Mouse (Mus musculus) fat pad, adult 2 months (tissue): Measurements from ENCODE around the gene Gm1113.

Experiments used
- DNase-seq: peaks from one replicate; pipeline ENCODE4 v3.0.0-alpha.2; 2011; ENCODE audit warnings: low read depth, low spot score; ENCODE audit errors: extremely low read depth

The Gm1113 gene

DNA sequence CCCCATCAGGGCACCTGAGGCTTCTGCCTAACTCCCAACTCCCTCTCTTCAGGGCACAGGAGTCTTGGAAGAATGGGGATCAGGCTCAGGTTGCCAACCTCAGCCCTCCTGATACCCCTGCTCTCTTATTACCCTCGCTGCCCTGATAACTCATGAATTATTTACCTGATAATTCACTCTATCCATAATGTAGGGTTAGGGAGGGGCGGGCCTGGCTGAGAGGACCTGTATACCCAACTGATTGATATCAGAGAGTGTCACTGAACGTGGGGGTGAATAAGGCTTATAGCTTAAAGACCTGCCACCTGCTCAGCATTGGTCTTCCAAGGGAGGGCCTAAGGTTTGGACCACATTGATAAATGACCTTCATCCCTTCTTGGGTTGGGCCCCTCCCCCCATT lies at the start of gene Gm1113:
TSS of gene Gm1113 (minus strand) at position 101 of the 400 bp plus-strand sequence.
- DNase-seq = no peak

DNA sequence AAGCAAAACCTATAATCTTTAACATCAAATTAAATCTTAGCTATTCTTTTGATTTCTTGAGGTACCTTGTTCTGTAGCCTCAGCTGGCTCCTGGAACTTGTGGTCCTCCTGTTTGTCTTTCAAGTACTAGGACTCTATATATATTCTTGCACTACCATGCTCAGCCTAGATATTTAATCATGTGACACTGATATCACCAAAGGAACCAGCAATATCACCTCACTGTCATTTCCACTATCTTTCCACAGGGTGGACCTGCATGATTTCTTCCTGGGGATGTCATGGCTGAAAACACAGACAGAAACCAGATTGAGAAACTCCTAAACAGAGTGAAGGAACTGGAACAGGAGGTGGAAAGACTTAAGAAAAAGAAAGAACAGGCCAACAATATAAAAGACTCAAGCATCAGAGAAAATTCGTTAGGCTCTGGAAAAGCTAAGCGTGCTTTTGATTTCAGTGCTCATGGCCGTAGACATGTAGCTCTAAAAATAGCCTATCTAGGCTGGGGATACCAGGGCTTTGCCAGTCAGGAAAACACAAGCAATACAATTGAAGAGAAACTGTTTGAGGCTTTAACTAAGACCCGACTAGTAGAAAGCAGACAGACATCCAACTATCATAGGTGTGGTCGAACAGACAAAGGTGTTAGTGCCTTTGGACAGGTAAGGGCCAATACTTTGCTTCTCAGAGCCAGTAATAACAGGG lies 46.6 kb upstream of the Gm1113 start:
- no peak for DNase-seq

DNA sequence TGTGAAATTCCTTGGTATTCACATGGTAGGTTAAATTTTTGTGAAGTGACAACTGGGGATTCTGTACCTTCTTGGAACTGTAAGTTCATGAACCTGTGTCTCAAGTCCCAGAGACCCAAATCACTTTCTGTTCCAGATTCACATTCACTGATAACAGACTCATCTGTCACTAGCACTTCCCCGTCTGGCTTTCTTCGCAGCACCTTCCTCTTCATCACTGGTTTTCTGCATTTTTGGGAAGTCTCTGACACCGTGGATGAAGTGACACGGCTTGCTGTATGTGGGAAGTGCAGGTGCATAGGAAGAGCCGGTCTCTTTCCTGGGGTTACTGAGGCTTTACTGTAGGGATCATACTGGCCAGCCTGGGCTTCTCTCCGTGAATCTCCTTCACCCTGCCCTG lies 43.5 kb upstream of the Gm1113 start:
- DNase-seq = no peak

DNA sequence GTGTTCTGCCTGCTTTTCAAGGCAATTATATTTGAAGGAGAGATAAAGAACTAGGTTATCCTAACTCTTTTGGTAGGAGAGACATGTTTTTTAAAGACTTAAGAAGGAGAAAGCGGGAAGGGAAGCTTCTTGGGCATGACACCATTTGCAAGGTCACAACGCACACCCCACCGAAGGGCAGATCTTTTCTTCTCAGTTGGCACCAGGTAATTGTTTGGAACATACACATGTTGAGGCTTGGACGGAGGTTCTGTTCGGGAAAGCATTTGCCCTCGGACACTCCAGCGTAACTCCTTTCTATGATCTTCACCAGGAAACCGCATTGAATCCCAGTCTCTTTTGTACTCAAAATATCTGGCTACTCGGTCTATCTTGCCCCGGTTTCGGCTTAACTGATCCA lies 43.0 kb upstream of the Gm1113 start:
- DNase-seq = no peak

DNA sequence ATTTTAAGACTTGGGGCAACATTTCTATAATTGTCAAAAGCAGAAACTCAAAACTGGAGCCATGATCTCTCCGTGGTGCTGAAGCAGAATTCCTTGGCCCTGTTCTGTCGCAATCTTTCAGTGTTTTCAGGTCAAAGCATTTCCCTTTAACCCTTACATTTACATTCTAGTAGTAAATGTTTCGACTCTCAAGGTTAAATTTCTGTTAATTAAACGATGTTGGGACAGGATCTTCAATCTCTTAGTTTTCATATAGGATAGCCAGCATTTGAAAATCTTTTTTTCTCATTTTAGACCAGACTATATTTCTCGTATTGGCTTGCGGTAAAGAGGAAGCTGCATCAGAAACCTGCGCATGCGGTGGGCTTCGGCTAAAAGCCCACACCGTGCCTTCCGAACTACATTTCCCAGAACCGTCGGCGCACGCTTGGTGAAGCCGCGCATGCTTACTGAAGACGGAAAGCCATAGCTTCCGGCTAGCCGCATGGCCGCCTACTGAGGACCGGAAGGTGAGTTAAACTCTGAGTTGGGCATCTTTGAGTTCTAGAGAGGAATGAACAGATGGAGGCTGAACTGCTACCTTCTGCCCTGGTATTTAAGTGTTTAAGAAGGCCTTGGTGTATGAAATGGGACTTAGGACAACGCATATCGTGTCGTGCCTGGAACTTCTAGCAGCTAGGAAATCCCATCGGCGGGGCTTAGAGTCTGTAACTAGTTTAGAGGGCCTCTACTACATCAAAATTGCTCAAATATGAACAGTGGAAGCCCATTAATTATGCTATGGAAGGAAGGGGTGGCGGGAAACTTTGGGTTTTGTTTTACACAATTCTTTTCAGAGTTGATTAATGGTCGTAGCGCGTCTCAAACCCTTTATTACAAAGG lies 41.2 kb upstream of the Gm1113 start:
- no peak for DNase-seq

DNA sequence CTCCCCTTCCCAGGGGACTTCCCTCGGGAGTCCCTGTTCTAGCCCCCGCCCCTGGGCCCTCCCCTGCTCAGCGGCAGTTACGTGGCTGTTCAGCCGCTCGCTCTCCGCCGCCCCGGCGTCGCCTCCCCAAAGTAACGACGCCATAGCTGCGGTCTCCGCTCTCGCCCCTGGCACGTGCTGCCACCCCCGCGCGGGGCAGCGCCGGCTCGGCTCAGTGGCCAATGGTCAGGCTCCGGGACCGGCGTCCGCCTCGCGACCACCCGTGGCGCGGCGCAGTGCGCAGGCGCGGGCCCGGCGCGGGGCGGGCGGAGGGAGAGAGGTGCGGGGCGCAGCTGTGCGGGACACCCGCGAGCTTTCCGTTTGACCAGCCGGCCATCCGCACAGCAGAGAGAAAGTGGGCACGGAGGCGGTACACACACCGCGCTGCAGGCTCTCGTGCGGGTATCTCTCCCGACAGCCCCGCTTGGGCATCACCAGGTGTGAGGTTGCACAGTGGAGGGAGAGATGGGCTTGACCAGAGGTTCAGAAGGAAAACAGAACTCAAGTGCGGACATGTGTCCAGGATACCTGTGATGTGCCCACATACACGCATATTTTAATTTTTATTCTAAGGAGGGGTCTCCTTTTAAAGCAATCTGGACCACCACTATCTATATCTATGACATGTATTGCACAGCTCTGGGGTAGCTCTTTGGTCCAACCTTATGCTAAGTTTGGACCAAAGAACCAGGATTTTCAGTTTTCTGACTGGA lies 40.4 kb upstream of the Gm1113 start, which contains the start of the genes Ddx25 and Pus3:
TSS of gene Ddx25 (minus strand) at position 272 of the 752 bp plus-strand sequence.
TSS of gene Pus3 (plus strand) at position 339 of the 752 bp plus-strand sequence.
- DNase-seq = no peak

DNA sequence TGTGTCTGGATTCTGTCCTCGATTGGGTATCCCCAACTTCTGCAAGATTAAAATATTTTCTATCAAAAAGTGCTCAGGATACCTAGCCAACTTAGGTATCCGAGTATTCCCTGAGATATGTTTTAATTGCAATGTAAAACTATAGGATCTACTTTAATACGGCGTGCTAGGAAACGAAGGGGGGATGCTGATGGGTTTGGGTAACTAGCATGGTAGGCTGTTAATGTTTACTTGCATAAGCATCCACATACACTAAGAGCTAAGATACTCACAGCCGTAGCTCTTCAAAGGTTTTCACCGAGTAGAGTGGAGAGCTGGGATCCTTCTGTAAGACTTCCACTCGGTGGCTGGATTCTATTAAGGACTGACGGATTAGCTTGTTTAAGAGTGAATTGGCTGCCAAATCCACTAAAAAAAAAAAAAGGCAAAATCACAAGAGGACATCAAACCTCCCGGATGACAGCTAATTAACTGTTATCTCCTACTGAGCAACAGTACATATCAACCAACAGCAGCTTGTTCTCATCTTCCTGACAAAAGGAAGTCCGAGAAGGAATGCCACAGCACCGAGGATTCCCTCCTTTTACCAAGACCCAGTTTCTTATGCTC lies 38.5 kb upstream of the Gm1113 start:
- DNase-seq = no peak

DNA sequence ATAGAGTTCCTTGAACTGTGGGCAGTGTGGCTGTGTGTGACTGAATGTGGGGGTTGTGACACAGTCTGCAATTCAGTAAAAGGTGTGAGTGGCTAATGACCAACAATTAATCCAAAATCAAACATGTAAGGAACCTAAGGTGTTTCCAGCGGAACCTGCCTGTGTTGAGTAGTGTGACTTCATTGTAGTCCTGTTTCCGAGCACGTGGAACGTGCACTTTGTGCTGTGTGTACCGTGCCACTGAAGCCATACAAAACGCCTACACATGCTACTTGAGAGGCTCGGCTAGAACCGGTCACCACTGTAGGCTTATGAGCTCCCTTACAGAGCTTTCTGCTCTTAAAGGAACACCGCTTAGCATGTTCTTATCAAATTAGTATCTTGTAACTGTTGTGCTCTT lies 30.4 kb upstream of the Gm1113 start:
- no peak for DNase-seq

DNA sequence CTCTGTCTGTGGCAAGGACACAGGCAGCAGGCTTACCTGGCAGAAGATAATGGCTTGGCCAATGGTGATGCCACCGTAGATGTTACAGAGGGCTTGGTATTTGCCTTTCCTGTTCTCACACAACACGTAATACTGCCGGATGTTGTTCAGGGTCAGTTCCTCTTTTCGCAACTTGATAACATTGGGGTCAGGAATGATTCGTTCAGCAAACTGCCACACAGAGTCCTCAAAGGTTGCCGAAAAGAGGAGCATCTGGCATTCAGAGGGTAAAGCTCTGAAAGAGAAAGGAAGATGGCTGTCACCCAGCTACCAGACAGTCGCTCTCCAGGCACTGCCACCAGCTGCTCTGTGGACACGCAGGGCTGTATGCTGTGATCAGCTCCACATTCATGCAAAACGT lies 28.7 kb upstream of the Gm1113 start:
- no peak for DNase-seq

DNA sequence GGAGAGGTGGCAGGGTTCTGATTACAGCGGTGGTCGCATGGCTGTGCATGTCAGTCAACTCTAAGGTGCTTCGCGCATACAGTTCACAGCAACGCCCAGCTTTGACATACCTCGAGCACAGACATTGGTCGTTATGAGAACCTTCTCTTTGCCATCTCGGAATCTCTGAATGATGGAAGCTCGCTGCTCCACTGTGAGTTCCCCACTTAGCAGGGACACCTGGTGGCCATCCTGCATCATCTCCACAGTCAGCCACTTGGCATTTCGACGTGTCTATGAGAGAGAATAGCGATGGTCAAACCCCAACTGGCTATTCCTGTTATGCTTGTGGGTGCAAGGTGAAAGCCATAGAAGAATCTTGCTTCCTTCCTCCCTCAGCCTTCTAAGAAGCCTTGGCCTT lies 27.6 kb upstream of the Gm1113 start:
- no peak for DNase-seq

DNA sequence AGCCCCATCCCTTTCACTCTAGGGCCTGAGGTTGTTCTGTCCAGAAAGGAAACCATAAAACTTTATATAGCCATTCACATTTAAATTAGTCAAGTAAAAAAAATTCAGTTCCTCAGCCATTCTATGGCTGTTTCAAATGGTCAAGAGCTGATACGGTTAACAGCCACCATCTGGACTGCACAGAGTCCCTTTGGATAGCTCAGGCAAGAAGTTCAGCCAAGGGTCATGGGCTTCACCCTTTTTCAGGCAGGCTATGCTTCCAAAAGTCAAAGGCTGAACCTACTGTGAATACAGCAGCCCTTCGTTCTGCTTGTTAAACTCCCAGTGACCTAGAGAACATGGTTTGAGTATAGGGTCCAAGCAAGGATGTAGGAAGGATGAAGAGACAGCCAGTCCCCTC lies 26.6 kb upstream of the Gm1113 start:
- DNase-seq = no peak

DNA sequence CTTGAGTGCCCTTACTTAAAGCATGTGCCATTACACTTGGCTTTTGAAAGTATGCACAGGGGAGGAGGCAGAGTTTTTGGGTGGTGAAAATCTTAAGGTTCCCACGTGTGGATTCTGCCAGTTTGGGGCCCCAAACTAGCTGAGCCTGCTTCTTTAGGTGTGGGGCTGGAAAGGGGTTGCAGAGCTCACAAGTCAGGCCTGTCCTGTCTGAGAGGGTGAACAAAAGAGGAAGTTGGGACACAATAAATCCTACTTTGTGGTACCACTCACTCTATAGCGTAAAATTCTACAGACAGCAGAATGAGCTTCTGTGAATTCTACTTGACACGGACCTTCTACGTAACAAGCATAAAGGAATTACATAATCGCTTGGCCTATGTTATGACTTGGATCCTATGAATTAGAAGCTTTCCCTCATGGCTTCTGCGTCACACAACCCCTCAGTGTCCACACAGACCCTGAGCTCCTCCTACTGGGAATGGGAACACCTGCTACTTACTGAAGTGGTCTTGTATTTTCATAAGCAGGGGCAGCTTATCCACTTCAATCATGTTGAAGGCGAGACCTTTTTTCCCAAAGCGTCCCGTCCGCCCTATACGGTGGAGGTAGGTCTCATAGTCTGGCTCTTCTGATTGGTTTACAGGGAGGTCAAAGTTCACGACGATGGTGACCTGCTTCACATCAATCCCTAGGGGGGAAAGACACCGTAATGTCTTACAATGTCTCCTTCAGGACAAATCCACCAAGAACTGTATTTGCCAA lies 25.2 kb upstream of the Gm1113 start:
- no peak for DNase-seq

DNA sequence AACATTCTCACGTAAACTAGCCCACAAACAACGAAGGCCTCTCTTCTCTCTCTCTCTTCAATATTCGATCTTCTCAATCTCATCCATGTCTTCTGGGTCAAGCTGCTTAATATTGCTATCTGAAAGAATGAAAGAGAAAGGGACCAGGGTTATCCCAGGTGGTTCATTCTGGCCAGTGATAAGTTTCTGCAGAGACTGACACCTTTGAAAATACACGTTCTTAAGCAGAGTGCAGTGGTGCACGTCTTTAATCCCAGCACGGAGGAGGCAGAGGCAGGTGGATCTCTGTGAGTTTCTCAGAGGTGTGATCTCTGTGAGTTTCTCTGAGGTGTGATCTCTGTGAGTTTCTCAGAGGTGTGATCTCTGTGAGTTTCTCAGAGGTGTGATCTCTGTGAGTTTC lies 23.9 kb upstream of the Gm1113 start:
- no peak for DNase-seq

DNA sequence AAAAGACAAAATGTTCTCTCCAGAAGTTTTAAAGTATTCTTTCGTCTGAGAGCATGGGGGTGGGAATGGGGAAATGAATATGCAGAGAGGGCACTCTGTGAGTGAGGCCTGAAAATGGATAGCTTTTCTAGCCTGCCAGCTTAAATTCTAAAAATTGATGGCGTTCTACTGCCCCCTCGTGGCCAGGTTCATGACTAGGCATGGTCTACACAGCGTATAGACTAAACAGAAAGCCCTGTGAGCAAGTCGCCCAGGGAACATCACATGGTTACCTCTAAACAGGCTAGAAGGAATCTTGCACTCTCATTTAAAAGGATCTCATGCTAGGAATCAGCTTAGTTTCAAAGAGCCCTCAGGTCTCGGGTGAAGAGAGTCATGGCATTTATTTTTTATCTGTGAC lies 23.4 kb upstream of the Gm1113 start:
- DNase-seq = no peak

DNA sequence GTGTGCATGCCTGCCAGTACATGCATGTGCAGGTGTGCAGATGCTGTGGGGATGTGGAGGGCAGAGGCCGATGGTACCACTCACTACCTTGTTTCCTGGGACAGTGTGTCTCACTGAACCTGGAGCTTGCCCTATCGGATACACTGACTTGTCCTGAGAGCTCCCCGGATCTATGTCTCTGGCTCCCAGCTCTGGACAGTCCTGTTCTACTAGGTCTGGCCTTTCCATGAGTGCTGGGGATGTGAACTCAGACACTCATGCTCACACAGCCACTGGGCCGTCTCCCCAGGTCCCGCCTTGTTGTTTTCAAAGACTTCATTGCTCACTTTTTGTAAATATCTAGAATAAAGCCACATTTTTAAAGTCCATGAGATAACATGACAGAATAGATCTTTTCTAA lies 23.0 kb upstream of the Gm1113 start:
- no peak for DNase-seq

DNA sequence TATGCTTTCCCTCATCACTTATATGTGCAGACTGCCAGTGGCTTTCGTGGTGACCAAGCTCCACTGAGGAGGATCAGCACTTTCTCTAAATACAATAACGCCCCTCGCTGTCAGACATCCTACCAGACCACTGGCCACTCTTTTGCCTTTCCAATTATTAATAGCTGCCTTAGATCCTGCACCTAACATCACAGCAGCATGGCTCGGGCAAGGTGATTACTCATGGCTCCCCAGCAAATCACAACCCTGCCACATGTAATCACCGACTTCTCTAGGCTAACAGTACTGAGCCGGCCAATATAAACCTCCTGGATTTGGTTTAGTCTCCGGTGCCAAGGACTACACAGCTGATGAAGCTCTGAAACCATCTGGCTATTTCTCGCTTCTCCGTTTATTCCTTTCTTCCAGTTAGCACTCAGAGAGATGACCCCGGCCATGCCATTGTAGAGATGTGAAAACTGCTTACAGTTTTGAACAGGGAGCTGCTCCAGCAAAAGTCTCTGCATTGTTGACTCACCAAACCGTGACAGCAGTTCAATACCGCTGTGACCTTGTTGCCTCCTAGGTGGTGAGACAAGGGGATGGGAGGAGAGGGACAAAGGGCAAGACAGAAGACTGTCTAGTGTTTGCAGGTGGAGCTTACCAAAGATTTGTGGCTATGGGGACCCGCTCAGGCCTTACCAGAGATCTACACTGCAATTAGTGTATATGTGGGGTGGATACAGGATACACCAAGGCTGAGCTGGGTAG lies 21.1 kb upstream of the Gm1113 start:
- DNase-seq = no peak

DNA sequence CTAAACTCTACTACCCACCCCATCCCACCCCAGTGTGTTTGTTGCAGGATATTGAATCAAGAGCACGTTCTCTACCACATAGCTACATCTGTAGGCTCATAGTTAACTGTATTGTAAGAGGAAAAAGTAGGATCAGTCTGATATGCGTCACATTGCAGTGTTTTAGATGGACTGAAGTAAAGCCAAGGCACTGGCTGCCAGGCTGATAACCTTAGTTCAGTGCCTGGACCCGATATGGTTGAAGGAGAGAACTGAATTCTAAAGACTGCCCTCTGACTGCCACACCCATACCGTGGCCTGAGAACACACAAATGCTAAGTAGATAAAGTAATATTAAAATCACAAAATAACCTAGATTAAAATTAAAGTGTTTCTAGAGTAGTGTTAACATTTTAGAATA lies 17.8 kb upstream of the Gm1113 start:
- DNase-seq = no peak

DNA sequence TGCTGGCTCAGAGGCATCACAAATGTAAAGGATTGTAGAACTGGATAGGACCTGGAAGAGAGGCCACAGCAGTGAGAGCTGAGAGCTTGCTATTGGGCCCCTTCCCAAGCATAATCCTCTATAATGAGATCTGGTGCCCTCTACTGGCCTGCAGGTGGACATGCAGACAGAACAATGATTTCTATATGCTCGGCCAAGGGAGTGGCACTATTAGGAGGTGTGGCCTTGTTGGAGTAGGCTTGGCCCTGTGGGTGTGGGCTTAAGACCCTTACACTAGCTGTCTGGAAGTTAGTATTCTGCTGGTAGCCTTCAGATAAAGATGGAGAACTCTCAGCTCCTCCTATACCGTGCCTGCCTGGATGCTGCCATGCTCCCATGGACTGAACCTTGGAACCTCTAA lies 17.0 kb upstream of the Gm1113 start:
- DNase-seq = no peak

DNA sequence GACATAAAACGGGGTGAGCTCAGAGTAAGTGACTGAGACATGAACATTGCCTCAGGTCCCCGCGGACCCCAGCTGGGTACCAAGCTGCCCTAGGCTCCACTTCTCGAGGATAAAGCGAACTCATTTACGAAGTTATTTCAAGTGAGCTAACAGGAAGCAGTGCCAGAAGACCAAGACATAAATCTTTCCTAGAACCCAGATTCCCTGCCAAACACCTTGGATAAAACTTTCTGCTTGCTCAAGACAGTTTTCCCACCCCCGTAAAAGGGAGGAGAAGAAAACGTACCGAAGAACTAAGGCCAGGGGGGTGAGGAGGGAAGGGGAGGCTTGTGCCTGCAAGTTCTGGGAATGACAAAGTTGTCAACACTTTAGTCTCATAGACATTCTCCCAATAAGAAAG lies 15.2 kb upstream of the Gm1113 start:
- DNase-seq = peak; percentile 86

DNA sequence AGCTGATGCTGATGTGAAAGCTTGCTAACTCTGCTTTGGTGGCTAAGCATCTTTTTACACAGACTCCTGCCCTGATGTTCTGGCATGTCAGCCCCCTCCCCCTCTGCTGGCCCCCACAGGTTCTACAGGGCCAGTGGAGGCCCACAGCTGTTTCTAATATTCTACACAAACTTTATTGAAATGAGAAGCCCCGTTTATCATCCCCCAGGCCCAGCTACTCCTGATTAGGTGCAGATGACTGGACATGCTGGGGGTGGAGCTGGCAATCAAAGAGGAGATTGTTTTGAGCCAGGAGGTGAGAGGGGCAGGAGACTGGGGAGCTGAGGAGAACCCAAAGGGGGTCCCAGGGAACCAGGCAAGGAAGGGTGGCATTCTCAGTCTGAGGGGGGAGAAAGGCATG lies 11.7 kb upstream of the Gm1113 start:
- no peak for DNase-seq
